Mouse (Mus musculus) mesoderm, embryonic 11.5 days (tissue): Measurements from ENCODE around the gene Defb28.
A peak's percentile ranks its signal among the peaks of the same experiment; 100 is the strongest.

Experiments
- DNase-seq: peaks from one replicate; pipeline ENCODE4 v3.0.0-alpha.2; 2012; ENCODE audit warnings: low read depth, low spot score

Gene Defb28

GRCm38 (mm10) chr2:152517981-152518380 lies at the start of gene Defb28:
Gene Defb28 (plus strand): TSS chr2:152518255.
- DNase-seq: no peak

DNA sequence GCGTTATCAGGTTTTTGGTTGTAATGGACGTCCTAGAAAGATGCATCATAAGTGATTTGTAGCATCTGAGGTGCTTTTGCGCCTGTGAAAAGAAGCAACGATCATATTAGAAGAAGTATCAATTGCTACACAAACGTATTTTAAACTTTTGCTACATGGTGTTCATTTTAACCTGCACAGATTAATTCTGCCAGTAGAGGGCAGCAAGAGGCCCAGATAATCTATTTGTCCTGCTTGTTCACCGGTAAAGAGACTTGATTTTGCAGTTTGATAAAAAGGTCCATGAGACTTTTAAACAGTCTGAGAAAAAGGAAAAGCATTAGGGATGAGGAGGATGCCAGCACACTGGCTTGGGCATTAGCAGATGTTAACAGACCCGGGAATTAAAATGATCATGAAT lies 47.1 kb upstream of the Defb28 start:
- peak; percentile 59 for DNase-seq

DNA sequence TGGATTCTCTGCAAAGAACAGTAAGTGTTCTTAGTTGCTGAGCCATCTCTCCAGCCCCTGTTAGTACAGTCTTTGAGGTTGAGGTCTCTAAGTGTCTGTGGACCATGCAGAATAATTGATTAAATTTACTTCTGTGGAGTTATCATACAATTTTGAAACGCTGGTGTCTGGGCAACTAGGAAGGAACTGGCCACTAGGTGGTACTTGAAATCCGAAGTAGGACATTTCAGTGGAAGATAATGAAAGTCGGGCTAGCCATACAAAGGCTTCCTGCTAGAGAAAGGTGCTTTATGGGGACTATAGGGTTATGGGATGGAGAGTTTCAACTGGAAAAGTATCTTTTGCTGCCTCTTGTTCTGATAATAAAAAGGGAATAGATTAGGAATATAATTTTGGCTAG lies 45.6 kb upstream of the Defb28 start:
- DNase-seq: no peak

- DNase-seq: no peak
These were observed 41.3 kb upstream of the Defb28 start, which contains the start of gene Defb20 for GRCm38 (mm10) chr2:152476763-152477162. Gene Defb20 (plus strand): TSS chr2:152477063.

GRCm38 (mm10) chr2:152480881-152481280 lies 37.2 kb upstream of the Defb28 start:
- DNase-seq: no peak

DNA sequence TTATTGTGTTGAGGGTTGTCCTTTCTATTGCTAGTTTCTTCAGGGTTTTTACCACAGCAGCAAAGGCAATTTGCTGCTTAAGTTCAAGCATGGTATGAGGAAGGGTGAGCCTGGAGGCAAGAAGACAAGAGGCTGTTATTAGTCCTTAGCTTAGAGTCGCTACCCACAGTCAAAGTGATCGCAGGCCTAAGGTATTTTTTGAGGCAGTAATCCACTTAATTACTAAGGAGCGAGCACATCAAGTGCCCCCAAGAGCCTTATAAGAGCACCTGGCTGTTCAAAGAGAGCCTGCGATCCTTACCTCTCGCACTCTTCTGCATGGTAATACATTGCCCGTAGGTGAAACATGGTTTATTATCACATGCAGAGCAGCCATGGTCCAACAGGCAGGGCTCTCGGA lies 36.3 kb upstream of the Defb28 start:
- no peak for DNase-seq

GRCm38 (mm10) chr2:152487024-152487423 lies 31.0 kb upstream of the Defb28 start:
- peak; percentile 9 for DNase-seq

DNA sequence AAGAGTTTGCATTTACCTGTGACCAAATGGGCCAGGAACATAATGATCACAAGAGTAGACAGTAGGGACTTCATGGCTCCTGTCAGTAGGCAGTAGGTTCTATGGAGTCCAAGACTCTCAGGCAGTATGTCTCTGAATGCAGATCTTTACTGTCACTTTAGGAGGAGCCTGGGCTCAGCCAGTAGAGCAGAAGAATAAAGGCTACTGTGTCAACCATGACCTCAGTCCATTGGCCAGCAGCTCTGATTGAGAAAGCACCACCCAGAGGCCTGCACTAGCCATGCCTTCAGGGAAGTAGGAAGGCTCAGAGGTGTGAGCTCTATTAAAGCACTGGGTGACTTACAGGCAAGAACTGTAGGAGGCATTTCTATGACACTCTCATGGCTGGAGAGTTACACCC lies 28.0 kb upstream of the Defb28 start, which contains the start of gene Defb22:
Gene Defb22 (minus strand): TSS at position 101 of the 400 bp plus-strand sequence.
- no peak for DNase-seq

DNA sequence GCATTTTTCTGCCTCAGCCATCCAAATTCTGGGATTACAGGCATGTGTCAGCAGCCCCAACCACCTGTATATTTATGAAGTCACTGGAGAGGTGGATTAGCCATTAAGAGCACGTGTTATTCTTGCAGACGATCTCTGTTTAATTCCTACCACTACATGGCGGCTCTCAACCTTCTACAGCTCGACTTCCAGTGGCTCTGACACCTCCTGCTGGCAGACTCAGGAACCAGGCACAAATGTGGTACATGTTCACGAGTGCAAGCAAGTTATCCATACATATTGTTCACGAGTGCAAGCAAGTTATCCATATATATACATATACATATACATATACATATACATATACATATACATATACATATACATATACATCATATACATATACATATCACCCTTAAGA lies 24.9 kb upstream of the Defb28 start:
- DNase-seq: no peak

DNA sequence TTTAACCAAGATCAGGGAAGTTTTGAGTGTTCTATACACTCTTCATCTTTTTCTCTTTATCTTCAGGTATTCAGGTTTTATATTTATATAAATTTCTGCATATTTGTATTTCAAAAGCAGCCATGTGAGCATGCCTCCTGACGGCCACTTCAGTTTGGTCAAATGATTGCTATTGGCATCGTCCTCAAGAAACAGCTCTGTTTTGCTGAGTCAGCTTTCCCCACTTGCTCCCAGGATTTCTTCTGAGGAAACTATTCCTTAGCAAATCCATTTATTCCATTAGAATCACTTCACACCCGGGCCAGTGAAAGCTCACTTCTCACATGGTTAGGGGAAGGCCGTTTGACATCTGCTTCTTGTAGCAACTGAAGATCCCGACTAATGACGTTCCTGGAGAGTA lies 20.0 kb upstream of the Defb28 start:
- DNase-seq: no peak

- no peak for DNase-seq
These were observed 17.7 kb upstream of the Defb28 start for GRCm38 (mm10) chr2:152500204-152500862.

DNA sequence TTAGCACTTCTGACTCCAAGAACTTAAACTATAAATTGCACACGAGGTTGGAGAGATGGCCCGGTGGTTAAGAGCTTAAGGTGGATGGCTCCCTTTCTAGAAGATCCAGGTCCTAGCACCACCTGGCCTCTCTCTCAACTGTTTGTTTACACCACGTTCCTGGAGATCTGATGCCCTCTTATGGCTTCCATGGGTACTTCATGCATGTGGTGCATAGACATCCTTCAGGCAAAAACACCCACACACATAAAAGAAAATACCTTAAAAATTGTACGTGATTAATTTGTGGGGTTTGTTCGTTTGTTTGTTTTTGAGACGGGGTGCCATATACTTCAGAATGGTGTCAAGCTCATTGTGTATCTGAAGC lies 17.2 kb upstream of the Defb28 start:
- DNase-seq: no peak

- no peak for DNase-seq
These were observed 14.1 kb upstream of the Defb28 start for GRCm38 (mm10) chr2:152503950-152504349.

DNA sequence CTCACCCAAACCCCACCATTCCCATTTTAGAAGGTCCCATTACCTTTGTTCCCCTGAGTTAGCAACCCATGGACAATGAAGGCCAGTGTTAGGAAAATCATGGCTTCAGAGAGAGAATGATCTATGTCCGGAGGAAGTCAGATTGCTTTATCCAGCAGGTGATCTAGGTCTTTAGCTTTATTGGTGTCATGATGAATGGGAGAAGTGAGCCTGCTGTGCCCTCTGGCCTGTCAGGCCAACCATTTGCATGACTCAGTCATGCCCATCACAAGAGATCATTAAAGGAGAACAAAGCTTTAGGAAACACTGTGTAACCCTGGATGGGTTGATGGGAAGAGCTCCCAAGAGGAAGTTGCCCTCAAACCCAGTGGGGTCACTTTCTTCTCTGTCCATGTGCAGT lies 6.5 kb upstream of the Defb28 start, which contains the start of gene Defb26:
Gene Defb26 (minus strand): TSS at position 101 of the 400 bp plus-strand sequence.
- DNase-seq: no peak

GRCm38 (mm10) chr2:152516084-152516483 lies 2.0 kb upstream of the Defb28 start:
- no peak for DNase-seq

GRCm38 (mm10) chr2:152539944-152540710 lies 22.1 kb downstream of the Defb28 start, which contains the start of gene Defb29:
Gene Defb29 (minus strand): TSS chr2:152540098.
- DNase-seq: no peak

DNA sequence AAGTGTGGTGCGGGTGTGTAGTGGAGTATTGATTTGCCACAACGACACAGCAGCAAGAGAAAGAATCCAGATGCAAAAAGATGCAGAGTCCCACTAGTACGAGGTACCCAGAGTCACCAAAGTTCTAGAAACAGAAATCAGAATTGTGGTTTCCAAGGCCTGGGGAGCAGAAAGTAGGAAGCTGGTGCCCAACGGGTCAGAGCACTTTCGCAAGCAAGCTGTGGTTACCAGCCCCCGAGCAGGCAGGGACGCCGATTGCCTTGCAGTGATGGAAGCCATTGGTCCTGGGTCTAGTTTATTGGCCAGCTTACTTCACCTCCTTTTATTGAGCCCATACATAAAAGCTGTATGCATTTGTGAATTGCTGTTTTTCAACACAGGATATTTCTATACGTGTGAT lies 23.9 kb downstream of the Defb28 start:
- DNase-seq: no peak

DNA sequence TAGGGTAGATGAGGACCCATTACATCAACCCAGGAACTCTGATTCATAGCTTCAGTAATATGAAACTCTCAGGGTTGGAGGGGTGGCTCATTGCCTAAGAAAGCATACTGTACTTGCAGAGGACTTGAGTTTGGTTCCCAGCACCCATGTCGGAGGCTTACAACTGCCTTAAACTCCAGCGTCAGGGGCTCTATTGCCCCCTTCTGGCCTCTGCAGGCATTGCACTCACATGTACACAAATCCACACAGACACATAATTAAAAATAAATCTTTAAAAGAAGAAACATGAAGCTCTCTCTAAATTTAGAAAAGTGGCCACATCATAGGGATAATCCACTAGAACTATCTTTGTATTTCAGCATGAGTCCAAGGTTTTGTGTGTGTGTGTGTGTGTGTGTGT lies 24.8 kb downstream of the Defb28 start:
- DNase-seq: no peak

- DNase-seq: no peak
These were observed 25.4 kb downstream of the Defb28 start for GRCm38 (mm10) chr2:152543478-152543877.

- DNase-seq: peak; percentile 49
These were observed 26.6 kb downstream of the Defb28 start for GRCm38 (mm10) chr2:152544691-152545090.

DNA sequence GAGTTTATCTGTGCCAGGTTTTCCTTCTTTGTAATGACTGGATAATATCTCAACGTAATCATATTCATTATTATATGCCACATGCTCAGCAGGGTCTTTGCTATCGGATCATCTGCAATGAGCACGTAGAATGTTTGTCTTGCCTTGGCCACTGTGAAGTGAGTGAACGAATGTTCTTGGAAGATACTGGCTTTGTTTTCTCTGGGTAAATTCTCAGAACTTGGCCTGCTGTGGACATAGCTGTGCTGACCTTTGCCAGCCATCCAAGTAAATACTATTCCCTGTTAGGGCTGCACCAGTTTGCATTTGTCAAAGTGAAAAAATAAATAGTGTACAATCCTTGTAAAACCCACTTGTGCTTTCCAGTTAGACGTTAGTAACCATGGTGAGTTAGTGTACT lies 30.1 kb downstream of the Defb28 start:
- no peak for DNase-seq

GRCm38 (mm10) chr2:152553774-152554423 lies 35.8 kb downstream of the Defb28 start:
- peak; percentile 75 for DNase-seq
